Mouse (Mus musculus): ENCODE measurements around the gene Polr2e.
"Not testable (repeated sequence)": the region's sequence is repeated elsewhere in the genome, so short reads cannot be mapped to it uniquely, and the experiment has no call there.

Polr2e gene

DNA sequence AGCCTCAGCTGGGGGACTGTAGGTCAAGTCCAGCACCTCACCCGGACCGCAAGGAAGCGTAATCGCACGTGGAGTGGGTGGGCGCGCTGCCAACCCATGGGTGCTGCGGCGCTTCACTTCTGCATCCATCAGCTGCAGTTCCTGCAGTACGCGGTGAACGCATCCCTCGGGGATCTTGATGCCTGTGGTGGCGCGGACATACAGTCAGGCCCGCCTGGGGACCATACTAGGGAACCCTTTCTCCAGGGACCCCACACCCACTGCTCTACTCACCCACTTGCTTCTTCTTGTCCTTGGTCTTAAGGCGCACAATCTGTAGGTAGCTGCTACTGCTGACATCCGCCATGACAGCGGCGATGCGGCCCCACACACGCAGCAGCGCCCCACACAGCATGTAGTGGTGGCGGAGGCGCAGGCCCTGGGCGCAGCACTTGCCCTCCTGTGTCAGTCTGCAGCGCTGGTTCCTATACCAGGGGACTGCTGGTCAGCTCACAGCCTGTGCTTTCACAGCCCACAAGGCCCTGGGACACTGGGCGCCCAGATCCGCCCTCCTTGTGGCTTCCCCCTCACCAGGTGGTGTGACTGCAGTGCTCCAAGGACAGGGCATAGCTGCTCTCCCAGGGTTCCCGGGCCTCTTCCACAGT lies 18.2 kb upstream of the Polr2e start:
- DNase-seq (ENCODE audit: low read depth, low spot score): no peak

DNA sequence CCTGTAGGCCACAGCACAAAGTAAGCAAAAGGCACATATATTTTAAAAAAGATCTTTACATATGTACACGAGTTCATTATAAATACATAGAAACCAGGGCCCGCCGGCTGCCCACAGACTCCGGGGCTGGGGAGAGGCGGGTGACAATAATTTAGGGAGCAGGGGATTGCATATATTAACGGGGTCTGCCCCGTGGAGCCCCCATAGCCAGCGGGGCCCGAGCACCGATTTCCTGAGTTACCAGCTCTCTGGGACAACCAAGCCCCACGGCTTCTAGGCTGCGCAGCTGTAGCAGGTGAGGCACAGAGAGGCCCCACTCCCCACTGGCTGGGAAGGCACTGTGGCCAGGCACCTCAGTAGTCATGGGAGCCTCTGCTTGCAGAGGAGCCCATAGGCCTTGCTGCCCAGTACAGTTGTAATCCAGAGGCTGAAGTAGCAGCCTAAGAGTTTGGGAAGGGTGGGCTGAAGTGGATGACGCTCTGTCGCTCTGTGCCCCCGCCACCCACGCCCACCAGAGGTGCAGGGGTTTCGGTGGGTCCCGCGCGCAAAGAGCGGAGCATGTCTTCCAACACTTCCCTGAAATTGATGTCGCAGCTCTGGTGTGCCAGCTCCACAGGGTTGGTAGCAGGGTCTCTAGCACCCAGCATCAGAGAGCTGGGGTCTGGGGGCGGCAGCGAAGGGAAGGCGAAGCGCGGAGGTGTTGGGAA lies 17.5 kb upstream of the Polr2e start:
- no peak for DNase-seq (ENCODE audit: low read depth, low spot score)

DNA sequence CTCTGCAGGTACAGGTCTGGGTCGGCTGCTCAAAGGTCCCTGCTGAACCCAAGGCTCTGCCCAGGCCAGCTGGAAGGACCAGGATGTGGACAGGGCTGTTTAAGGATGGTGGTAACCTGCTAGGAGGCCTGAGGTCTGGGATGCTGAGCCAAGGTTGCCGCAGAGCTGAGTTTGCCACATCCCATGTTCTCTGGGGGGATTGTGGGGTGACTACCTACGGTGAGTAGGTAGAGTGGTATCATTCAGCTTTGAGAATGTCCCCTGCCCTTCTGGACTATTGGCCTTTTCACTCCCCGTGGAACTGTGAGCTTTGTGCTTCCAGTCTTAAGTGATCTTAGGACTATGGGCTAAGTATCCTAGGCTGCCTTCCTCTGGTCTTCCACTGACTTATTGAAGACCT lies 16.9 kb upstream of the Polr2e start:
- DNase-seq (ENCODE audit: low read depth, low spot score): no peak

GRCm38 (mm10) chr10:80055891-80056290 lies 16.3 kb upstream of the Polr2e start:
- no peak for DNase-seq (ENCODE audit: low read depth, low spot score)

DNA sequence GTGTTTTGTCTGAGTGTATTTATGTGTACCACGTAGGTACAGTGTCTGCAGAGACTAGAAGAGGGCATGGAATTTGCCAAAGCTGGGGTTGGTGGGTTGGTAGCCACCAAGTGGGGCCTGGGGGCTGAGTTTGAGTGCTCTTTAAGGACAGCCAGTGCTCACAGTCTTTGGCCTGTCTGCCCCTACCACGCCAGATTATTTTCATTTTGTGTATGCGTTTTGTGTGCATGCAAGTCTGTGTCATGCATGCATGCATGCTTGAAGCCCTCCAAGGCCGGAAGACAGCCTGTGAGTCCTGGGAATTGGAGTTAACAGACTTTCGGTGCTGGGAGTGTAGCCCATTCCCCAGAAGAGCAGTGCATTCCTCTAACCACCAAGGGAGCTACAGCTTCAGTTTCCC lies 15.8 kb upstream of the Polr2e start:
- DNase-seq (ENCODE audit: low read depth, low spot score): no peak

DNA sequence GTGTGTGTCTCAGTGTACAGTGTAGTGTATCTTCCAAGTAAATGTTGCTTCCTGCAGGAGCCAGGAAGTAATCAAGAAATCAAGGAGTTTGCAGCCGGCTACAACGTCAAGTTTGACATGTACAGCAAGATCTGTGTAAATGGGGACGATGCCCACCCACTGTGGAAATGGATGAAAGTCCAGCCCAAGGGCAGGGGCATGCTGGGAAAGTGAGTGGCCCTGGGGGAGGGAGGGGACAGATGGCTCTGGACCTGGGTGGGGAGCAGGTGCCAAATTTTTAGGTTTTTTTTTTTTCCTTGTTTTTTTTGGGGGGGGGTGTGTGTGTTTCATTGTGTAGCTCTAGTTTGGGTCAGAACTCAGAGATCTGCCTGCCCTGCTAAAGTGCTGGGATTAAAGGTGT lies 15.3 kb upstream of the Polr2e start:
- not testable (repeated sequence) for DNase-seq (ENCODE audit: low read depth, low spot score)

GRCm38 (mm10) chr10:80053831-80054815 lies 14.5 kb upstream of the Polr2e start:
- DNase-seq (ENCODE audit: low read depth, low spot score): peak; percentile 68

DNA sequence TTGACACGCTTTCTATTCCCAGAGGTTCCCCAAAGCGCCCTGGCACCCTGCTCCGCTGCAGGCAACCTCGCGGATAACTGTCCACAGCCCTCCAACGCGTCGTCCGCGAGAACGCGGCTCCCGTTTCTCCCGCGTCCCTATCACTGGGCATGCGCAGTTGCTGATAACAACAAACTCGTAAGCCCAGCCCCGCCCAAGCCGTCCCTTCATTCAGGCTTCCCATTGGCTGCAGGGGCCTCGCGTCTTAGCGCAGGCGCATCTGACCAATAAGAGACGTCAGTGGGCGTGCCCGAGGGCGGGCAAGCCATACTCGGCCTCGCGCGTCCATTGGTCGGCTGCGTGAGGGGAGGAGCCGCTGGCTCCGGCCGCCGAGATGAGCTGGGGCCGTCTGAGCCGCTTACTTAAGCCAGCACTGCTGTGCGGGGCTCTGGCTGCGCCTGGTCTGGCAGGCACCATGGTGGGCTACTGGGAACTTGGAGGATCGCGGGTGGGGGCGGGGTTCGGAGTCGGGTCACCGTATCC lies 13.7 kb upstream of the Polr2e start:
- DNase-seq (ENCODE audit: low read depth, low spot score): peak; percentile 99

- no peak for DNase-seq (ENCODE audit: low read depth, low spot score)
Measured at GRCm38 (mm10) chr10:80052374-80052764, 12.8 kb upstream of the Polr2e start.

- DNase-seq (ENCODE audit: low read depth, low spot score): peak; percentile 90
Measured at GRCm38 (mm10) chr10:80051618-80052373, 12.2 kb upstream of the Polr2e start.

GRCm38 (mm10) chr10:80050885-80051617 lies 11.5 kb upstream of the Polr2e start:
- DNase-seq (ENCODE audit: low read depth, low spot score): no peak

DNA sequence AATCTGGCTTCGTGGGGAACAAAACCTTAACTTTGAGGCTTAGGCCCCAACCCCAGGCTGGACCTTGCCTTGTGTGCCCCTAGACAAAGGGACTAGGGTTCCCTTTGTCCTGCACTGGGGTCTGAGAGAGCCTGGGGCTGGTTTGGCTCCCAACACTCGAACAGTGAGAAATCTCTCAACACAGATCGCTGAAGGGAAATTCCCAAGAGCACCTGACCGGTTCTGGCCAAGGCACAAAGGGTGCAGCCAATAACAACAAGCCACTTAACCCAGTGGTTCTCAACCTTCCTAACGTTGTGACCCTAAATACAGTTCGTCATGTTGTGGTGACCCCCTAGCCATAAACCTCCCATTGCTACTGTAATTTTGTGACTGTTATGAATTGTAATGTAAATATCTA lies 10.6 kb upstream of the Polr2e start:
- no peak for DNase-seq (ENCODE audit: low read depth, low spot score)

DNA sequence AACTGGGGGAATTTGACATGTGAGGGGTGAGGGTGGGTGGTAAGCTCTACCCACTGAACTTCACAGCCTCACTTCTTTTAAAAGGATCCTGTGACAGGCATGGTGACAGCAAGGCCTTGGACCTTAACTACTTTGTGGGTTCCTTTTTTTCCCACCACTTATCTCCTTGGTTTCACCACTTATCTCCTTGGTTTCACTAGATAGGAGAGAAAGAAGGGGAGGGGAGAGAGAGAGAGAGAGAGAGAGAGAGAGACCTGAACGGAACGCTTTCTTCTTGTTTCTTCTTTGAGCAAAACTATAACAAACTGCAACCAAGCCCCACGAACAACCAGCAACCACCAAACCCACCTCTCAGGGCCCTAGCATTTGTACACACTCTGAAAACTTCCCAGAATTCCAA lies 9.2 kb upstream of the Polr2e start:
- peak; percentile 44 for DNase-seq (ENCODE audit: low read depth, low spot score)

DNA sequence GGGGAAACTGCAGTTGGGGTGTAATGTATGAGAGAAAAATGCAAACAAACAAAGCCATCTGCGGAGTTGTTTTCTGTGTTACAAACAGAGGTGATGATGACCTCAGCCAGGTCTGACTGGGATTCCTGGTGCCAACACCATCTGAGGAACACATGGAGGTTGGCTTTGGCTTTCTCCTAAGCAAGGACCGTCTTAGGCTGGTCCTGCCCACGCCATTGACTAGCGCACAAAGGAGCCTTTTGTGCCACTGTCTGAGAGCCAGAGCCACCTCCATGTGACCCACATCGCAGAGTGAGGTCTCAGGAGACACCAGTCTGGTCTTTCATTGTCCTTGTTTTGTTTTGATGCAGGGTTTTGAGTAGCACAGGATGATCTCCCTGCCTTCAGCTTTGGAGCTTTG lies 8.8 kb upstream of the Polr2e start:
- no peak for DNase-seq (ENCODE audit: low read depth, low spot score)

- no peak for DNase-seq (ENCODE audit: low read depth, low spot score)
Measured at GRCm38 (mm10) chr10:80047041-80047565, 7.5 kb upstream of the Polr2e start, which contains the start of gene Gpx4. TSS of gene Gpx4 (plus strand) at chr10:80047166.

DNA sequence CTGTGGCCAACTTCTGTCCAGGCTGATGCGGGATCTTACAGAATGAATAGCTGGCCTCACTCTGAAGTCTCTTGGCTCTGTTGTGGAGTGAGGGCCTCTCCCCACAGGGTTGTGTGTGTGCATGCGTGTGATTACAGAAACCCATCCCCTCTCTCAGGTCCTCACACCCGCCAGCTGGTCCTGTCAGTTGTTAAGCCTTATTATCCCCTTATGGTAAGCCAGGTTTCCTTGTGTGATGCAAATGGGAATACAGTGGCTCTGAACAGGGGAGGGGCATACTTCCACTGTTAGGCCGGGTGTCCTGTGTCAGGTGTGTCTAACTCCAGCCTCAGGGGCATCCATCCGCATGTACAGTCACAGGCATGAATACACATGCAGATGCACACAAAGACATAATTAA lies 6.2 kb upstream of the Polr2e start:
- DNase-seq (ENCODE audit: low read depth, low spot score): no peak

GRCm38 (mm10) chr10:80045364-80045763 lies 5.8 kb upstream of the Polr2e start:
- not testable (repeated sequence) for DNase-seq (ENCODE audit: low read depth, low spot score)

DNA sequence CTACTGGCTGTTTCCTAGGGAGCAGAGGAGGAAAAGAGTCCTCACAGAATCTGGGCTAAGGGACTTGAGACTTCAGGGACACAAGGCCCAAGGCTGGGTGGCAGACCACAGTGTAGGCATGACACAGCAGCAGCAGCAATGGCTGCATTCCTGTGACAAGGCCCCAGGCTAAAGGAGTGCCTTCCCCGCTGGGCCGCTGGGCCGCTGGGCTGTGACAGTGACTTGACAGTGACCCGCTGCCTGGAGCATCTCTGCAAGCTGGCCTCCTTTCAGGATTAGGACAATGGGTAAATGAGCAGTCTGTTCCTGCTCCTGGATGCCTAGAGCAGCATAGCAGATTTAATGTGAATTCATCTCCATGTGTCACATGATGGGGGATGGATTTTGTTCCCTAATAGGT lies 4.5 kb upstream of the Polr2e start:
- DNase-seq (ENCODE audit: low read depth, low spot score): no peak

GRCm38 (mm10) chr10:80041409-80042060 lies 1.9 kb upstream of the Polr2e start:
- DNase-seq (ENCODE audit: low read depth, low spot score): not testable (repeated sequence)

DNA sequence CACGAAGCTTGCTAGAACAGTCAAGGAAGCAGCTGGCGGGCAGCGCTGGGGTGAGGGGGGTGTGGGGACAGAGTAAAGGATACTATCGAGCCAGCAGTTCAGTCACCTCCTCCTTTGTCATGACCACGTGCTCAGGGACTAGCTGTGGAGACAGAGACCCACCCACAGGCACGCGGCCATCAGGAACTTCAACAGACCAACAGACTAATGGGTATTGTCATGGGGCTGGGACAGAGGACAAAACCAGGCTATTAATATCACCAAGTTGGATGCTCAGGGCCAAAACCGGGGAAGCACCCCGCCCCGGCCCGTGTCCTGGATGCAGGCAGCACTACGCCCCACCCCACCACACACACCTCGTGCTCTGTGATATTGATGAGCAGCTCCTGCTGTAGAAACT lies 2.8 kb downstream of the Polr2e start:
- no peak for DNase-seq (ENCODE audit: low read depth, low spot score)
